Mouse (Mus musculus) bone marrow, adult 2 months (tissue): ENCODE measurements at regions not wholly inside any gene's neighbourhood (a gene's known extent, or its start where the extent isn't known, plus 50 kb on each side); places are given as distances from the start of the nearest gene placed in this dataset.

Experiments
- H3K27ac ChIP-seq: fragments of 200-500 bp; 2 replicates; pipeline ENCODE4 v1.5.1; 2012; ENCODE audit warnings: low read depth, mild to moderate bottlenecking, control low read depth, inconsistent platforms, low read length; ENCODE audit not compliant: control insufficient read depth, poor library complexity, insufficient read depth
- H3K4me1 ChIP-seq: fragments of 200-500 bp; 2 replicates; pipeline ENCODE4 v1.6.1; 2011; ENCODE audit warnings: low read length; ENCODE audit not compliant: control insufficient read depth, insufficient read depth
- H3K4me3 ChIP-seq: fragments of 200-500 bp; replicated peaks from 2 replicates; pipeline ENCODE3; 2011; ENCODE audit warnings: mild to moderate bottlenecking, low read depth, low read length, control low read depth; ENCODE audit not compliant: control insufficient read depth
- CTCF ChIP-seq: fragments of 200-500 bp; IDR thresholded peaks from 2 replicates; pipeline ENCODE4 v1.5.1; 2011; ENCODE audit warnings: low read length, control low read depth; ENCODE audit not compliant: control insufficient read depth, insufficient read depth
- POLR2A ChIP-seq: fragments of 200-500 bp; IDR thresholded peaks from 2 replicates; pipeline ENCODE4 v1.6.1; 2011; ENCODE audit warnings: low read depth, mild to moderate bottlenecking, control low read depth, low read length, borderline replicate concordance; ENCODE audit not compliant: control insufficient read depth
- WGBS: fragments of 180-500 bp; shearing (Covaris S2); methylation state at CpG from one replicate; pipeline ENCODE4 v1.1.7; 2018; 5-methylcytosine and 5-hydroxymethylcytosine counted together

GRCm38 (mm10) chr9:31688398-31688705 is 224.1 kb upstream of the Tmem45b start:
- WGBS: under 1% methylated on average over 3 of the region's 3 CpGs
- no peak overlapping the region for H3K4me3 ChIP-seq

GRCm38 (mm10) chr9:31687686-31688397 is 223.6 kb upstream of the Tmem45b start:
- H3K4me3 ChIP-seq: no peak overlapping the region
- no peak for TF ChIP-seq CTCF
- TF ChIP-seq POLR2A: no peak
- H3K27ac ChIP-seq: no peak overlapping the region
- WGBS: 28% methylated on average over 17 of the region's 17 CpGs
- no peaks in the 10 kb centered on the region for H3K4me1 ChIP-seq

More at GRCm38 (mm10) chr9:31688398-31688705, 224.1 kb upstream of the Tmem45b start:
- Histone ChIP-seq H3K4me1 (no peaks in the 10 kb centered on the region), H3K27ac (no peak overlapping the region)
- TF ChIP-seq CTCF: no peak
- no peak for TF ChIP-seq POLR2A

- no peak overlapping the region for H3K27ac ChIP-seq
- TF ChIP-seq POLR2A (no peak), CTCF (no peak)
- H3K4me3 ChIP-seq: no peak overlapping the region
- WGBS: 65% methylated on average over 5 of the region's 5 CpGs
- H3K4me1 ChIP-seq: no peaks in the 10 kb centered on the region
Observed at GRCm38 (mm10) chr9:31686466-31686865, 222.2 kb upstream of the Tmem45b start.

GRCm38 (mm10) chr9:31684812-31685188 is 220.5 kb upstream of the Tmem45b start:
- Histone ChIP-seq H3K27ac (no peak overlapping the region), H3K4me1 (no peaks in the 10 kb centered on the region), H3K4me3 (no peak overlapping the region)
- WGBS: 86% methylated on average over 8 of the region's 8 CpGs
- TF ChIP-seq CTCF: no peak

GRCm38 (mm10) chr9:31684099-31684811 is 220.0 kb upstream of the Tmem45b start:
- TF ChIP-seq CTCF (no peak), POLR2A (no peak)
- H3K4me1 ChIP-seq: no peaks in the 10 kb centered on the region
- WGBS: 52% methylated on average over 17 of the region's 18 CpGs
- H3K27ac ChIP-seq: no peak overlapping the region
- no peak overlapping the region for H3K4me3 ChIP-seq

- TF ChIP-seq CTCF (no peak), POLR2A (no peak)
- no peak overlapping the region for H3K27ac ChIP-seq
- WGBS: 18% methylated on average over 19 of the region's 19 CpGs
- H3K4me3 ChIP-seq: no peak overlapping the region
- no peaks in the 10 kb centered on the region for H3K4me1 ChIP-seq
Observed at GRCm38 (mm10) chr9:31683302-31684081, 219.2 kb upstream of the Tmem45b start.

- no peak for TF ChIP-seq CTCF
- no peak for TF ChIP-seq POLR2A
- Histone ChIP-seq H3K27ac (no peak overlapping the region), H3K4me1 (no peaks in the 10 kb centered on the region), H3K4me3 (no peak overlapping the region)
- WGBS: 49% methylated on average over 6 of the region's 6 CpGs
Observed at GRCm38 (mm10) chr9:31682893-31683292, 218.6 kb upstream of the Tmem45b start.

- H3K27ac ChIP-seq: no peak overlapping the region
- no peak for TF ChIP-seq CTCF
- TF ChIP-seq POLR2A: no peak
- H3K4me3 ChIP-seq: no peak overlapping the region
- no peaks in the 10 kb centered on the region for H3K4me1 ChIP-seq
Observed at GRCm38 (mm10) chr9:31677150-31677549, 212.9 kb upstream of the Tmem45b start.

GRCm38 (mm10) chr9:31659026-31659425 is 194.8 kb upstream of the Tmem45b start:
- 72% methylated on average over 2 of the region's 2 CpGs for whole genome bisulfite sequencing
- Histone ChIP-seq H3K27ac (no peak overlapping the region), H3K4me1 (no peaks in the 10 kb centered on the region; the same call in 1 of the 2 replicates), H3K4me3 (no peak overlapping the region)
- TF ChIP-seq CTCF: no peak
- no peak for TF ChIP-seq POLR2A
